Mouse (Mus musculus): ENCODE data around the gene Gm17689. TPM values are rescaled to one million over a fixed set of nuclear protein-coding genes. Genes with fewer than 3 reads are reported as not detected.

Gene Gm17689
- total RNA-seq (2022), result not detected

- no peak for DNase-seq
Measured at GRCm38 (mm10) chr9:36582535-36582934, at the start of gene Gm17689. Gm17689 (minus strand) TSS chr9:36582635.

GRCm38 (mm10) chr9:36541863-36542262 lies 40.6 kb downstream of the Gm17689 start, which contains the start of gene Gm5615:
Gm5615 (minus strand) TSS chr9:36541963.
- DNase-seq, result no peak

Other genes starting within 250 kb of the Gm17689 start
- gene Gm7257, start 150.8 kb downstream of the Gm17689 start, total RNA-seq (2022), result not detected
- not detected for gene Gm9513, start 107.0 kb downstream of the Gm17689 start, total RNA-seq (2022)
- not detected for gene Gm5615, start 40.7 kb downstream of the Gm17689 start, total RNA-seq (2022)
- not detected for gene A630095E13Rik, start 60.7 kb upstream of the Gm17689 start, total RNA-seq (2022)
- gene Acrv1, start 110.6 kb upstream of the Gm17689 start, total RNA-seq (2022), result not detected
- gene Chek1, start 144.4 kb upstream of the Gm17689 start, total RNA-seq (2022), result 1 to 10 TPM; 2.1 to 3.6 (median 2.9) TPM
- 100 to 1,000 TPM; 245 to 300 (median 274) TPM for gene Stt3a, start 185.0 kb upstream of the Gm17689 start, total RNA-seq (2022)
- 100 to 1,000 TPM; 117 to 124 (median 122) TPM for gene Ei24, start 214.8 kb upstream of the Gm17689 start, total RNA-seq (2022)
- gene Fez1, start 239.2 kb upstream of the Gm17689 start, total RNA-seq (2022), result 10 to 100 TPM in 1 of 4 experiments, 1 to 10 TPM in 3; 5.7 to 10.3 (median 7.5) TPM

Data from adrenal gland, adult 8-10 months (tissue).